Mouse (Mus musculus) liver, adult 2 months (tissue): ENCODE data around the gene Col23a1. TPM values are rescaled to one million over a fixed set of nuclear protein-coding genes. Genes with fewer than 3 reads are reported as not detected.

Experiments
- DNase-seq: peaks from one replicate; pipeline ENCODE4 v3.0.0-alpha.2; 2011; ENCODE audit warnings: low read depth, low spot score; ENCODE audit errors: extremely low read depth
- H3K27ac ChIP-seq: fragments of 200-500 bp; replicated peaks from 2 replicates; pipeline ENCODE4 v1.5.1; 2012; ENCODE audit warnings: low read depth, mild to moderate bottlenecking, control low read depth, inconsistent platforms, low read length; ENCODE audit not compliant: insufficient read depth
- H3K27me3 ChIP-seq: fragments of 200-500 bp; 2 replicates; pipeline ENCODE4 v1.6.1; 2012; ENCODE audit warnings: mild to moderate bottlenecking, moderate library complexity, low read length, inconsistent platforms; ENCODE audit not compliant: control insufficient read depth, insufficient read depth
- H3K36me3 ChIP-seq: fragments of 200-500 bp; 2 replicates; pipeline ENCODE4 v1.6.1; 2012; ENCODE audit warnings: low read length, inconsistent platforms; ENCODE audit not compliant: control insufficient read depth, insufficient read depth
- H3K4me1 ChIP-seq: fragments of 200-500 bp; 2 replicates; pipeline ENCODE4 v1.6.1; 2011; ENCODE audit warnings: low read length; ENCODE audit not compliant: control insufficient read depth, insufficient read depth
- H3K4me3 ChIP-seq: fragments of 200-500 bp; 2 replicates; pipeline ENCODE4 v1.5.1; 2011; ENCODE audit warnings: low read depth, mild to moderate bottlenecking, control low read depth, low read length, moderate library complexity; ENCODE audit not compliant: insufficient read depth
- H3K79me2 ChIP-seq: fragments of 200-500 bp; 2 replicates; pipeline ENCODE4 v1.6.1; 2012; ENCODE audit warnings: inconsistent platforms, mild to moderate bottlenecking, low read length, moderate library complexity; ENCODE audit not compliant: control insufficient read depth, insufficient read depth
- H3K9ac ChIP-seq: fragments of 200-500 bp; 2 replicates; pipeline ENCODE4 v1.6.1; 2012; ENCODE audit warnings: low read depth, mild to moderate bottlenecking, control low read depth, inconsistent platforms, low read length
- CTCF ChIP-seq: fragments of 200-500 bp; IDR thresholded peaks from 2 replicates; pipeline ENCODE4 v1.5.1; 2011; ENCODE audit warnings: low read depth, low read length, control low read depth
- POLR2A ChIP-seq: fragments of 200-500 bp; IDR thresholded peaks from 2 replicates; pipeline ENCODE4 v1.6.1; 2011; ENCODE audit warnings: low read length, control low read depth; ENCODE audit not compliant: insufficient read depth; ENCODE audit errors: extremely low read depth
- WGBS: fragments of 180-500 bp; shearing (Covaris S2); methylation state at CpG from one replicate; pipeline ENCODE4 v1.1.7; 2018; 5-methylcytosine and 5-hydroxymethylcytosine counted together
- polyA plus RNA-seq: library from polyadenylated mRNA; depleted of rRNA; stranded (reverse); fragments of >200 nt; gene quantifications from 2 replicates; pipeline ENCODE4 v1.2.3, GENCODE M21; 2012
- total RNA-seq: library from RNA; depleted of rRNA; stranded (reverse); fragments of >200 nt; gene quantifications from 2 replicates; pipeline ENCODE4 v1.2.3, GENCODE M21; 2014

The Col23a1 gene
- total and polyA plus RNA-seq, 2 experiments: 0.05 to 0.09 TPM

DNA sequence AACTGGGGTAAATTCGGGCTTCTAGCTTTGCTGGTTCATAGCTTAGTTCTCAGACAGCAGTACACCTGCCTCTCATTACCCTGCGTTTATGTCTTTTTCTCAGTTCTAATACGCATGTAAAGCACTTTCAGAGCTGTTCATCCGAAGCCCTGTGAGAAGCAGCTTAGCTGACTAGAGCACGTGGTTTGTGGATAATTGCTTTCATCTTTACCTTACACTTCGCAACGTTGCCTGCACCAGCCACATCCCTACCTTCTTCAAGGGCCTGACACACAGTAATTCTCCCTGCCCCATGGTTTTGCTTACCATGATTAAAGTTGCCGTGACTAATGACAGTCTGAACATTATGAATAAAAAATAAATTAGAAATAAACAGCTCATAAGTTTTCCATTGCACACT, 22.1 kb downstream of the Col23a1 start:
- no peak for DNase-seq
- Histone ChIP-seq H3K9ac (no peak overlapping the region), H3K36me3 (no peaks in the 10 kb centered on the region), H3K4me1 (no peaks in the 10 kb centered on the region), H3K79me2 (no peaks in the 10 kb centered on the region), H3K27me3 (no peaks in the 10 kb centered on the region), H3K4me3 (no peak overlapping the region), H3K27ac (no peak overlapping the region)
- no peak for TF ChIP-seq CTCF
- TF ChIP-seq POLR2A: no peak
- WGBS: 85% methylated on average over 8 of the region's 8 CpGs

- no peaks in the 10 kb centered on the region for H3K36me3 ChIP-seq
- H3K4me3 ChIP-seq: no peak overlapping the region
- 82% methylated on average over 7 of the region's 7 CpGs for WGBS
- H3K27ac ChIP-seq: no peak overlapping the region
- DNase-seq: no peak
- TF ChIP-seq CTCF (no peak), POLR2A (no peak)
- H3K9ac ChIP-seq: no peak overlapping the region
- no peaks in the 10 kb centered on the region for H3K4me1 ChIP-seq
- H3K79me2 ChIP-seq: no peaks in the 10 kb centered on the region
- H3K27me3 ChIP-seq: no peaks in the 10 kb centered on the region
Measured at GRCm38 (mm10) chr11:51315991-51316810, 26.5 kb downstream of the Col23a1 start.

- Histone ChIP-seq H3K79me2 (no peaks in the 10 kb centered on the region), H3K36me3 (no peaks in the 10 kb centered on the region), H3K9ac (no peak overlapping the region), H3K4me3 (no peak overlapping the region), H3K27me3 (no peaks in the 10 kb centered on the region), H3K27ac (no peak overlapping the region), H3K4me1 (no peaks in the 10 kb centered on the region)
- TF ChIP-seq POLR2A (no peak), CTCF (no peak)
- DNase-seq: no peak
Measured at GRCm38 (mm10) chr11:51320609-51321008, 30.9 kb downstream of the Col23a1 start.

GRCm38 (mm10) chr11:51326908-51327307, 37.2 kb downstream of the Col23a1 start:
- H3K9ac ChIP-seq: no peak overlapping the region
- H3K4me3 ChIP-seq: no peak overlapping the region
- 73% methylated on average over 6 of the region's 6 CpGs for WGBS
- no peak for DNase-seq
- no peak for TF ChIP-seq POLR2A
- TF ChIP-seq CTCF: no peak
- H3K4me1 ChIP-seq: no peaks in the 10 kb centered on the region
- no peaks in the 10 kb centered on the region for H3K27me3 ChIP-seq
- no peak overlapping the region for H3K27ac ChIP-seq
- H3K36me3 ChIP-seq: no peaks in the 10 kb centered on the region
- H3K79me2 ChIP-seq: no peaks in the 10 kb centered on the region

GRCm38 (mm10) chr11:51328387-51328942, 38.7 kb downstream of the Col23a1 start:
- Histone ChIP-seq H3K9ac (no peak overlapping the region), H3K27me3 (no peaks in the 10 kb centered on the region), H3K27ac (no peak overlapping the region), H3K79me2 (no peaks in the 10 kb centered on the region), H3K4me3 (no peak overlapping the region), H3K36me3 (no peaks in the 10 kb centered on the region), H3K4me1 (no peaks in the 10 kb centered on the region)
- TF ChIP-seq CTCF (no peak), POLR2A (no peak)
- 70% methylated on average over 12 of the region's 12 CpGs for WGBS
- DNase-seq: no peak
